In the genomic region with DNA sequence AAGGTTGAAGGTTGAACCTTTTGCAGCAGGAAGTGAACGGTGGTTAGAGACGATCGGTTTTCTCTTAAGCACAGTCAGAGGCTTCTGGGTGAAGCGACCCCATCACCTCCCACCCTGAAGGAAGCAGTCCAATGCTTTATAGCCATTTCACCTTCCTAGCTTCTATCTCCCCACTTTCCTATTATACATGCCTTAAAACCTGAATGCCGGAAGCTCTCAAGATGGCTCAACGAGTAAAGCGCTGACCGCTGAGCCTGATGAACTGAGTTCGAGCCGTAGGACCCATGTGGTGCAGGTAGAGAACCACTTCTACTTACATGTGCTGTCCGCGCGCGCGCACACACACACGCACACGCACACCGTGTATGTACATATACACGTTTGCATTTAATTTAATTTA, we compare ENCODE assay signal across 8 mouse cellular contexts. TPM values are rescaled to one million over a fixed set of nuclear protein-coding genes. Genes with fewer than 3 reads are reported as not detected.
DNase-seq lines count a peak whose midpoint lies in the region; ATAC-seq lines count a peak whose summit lies in the region.

No protein-coding gene starts in this region.

- no peak for DNase-seq in kidney, postnatal 10 days
- DNase-seq in embryo, embryonic 10.5 days (ENCODE audit: low spot score) = peak; percentile 50
- DNase-seq in neural tube, embryonic 11.5 days (ENCODE audit: low spot score) = peak; percentile 17
- DNase-seq in gastrocnemius, postnatal 14 days = no peak
- no peak for DNase-seq in left cerebral cortex, postnatal 10 days (ENCODE audit: extremely low spot score in 1 of 2, low spot score in 2 of 2)
- DNase-seq in frontal cortex, postnatal 36 days (ENCODE audit: low spot score in 2 of 2) = no peak

- H3K9me3 ChIP-seq in kidney, embryonic 14.5 days (ENCODE audit: control insufficient read depth, low read length) = no peaks in the 10 kb centered on the region
- no peaks in the 10 kb centered on the region for H3K9me3 ChIP-seq in intestine, embryonic 15.5 days
- no peaks in the 10 kb centered on the region for H3K9me3 ChIP-seq in neural tube, embryonic 11.5 days (ENCODE audit: control insufficient read depth, low read length)

- no peak for ATAC-seq in kidney, embryonic 14.5 days (ENCODE audit: low FRiP score, low TSS enrichment)
- no peak for ATAC-seq in intestine, embryonic 15.5 days
- no peak for ATAC-seq in neural tube, embryonic 11.5 days (ENCODE audit: insufficient read depth, low FRiP score, low TSS enrichment)

- intact Hi-C loops in gastrocnemius, postnatal 14 days (cut with DNase I; ENCODE audit: low total_unique reads) = no loop called here
- intact Hi-C loops in left cerebral cortex, postnatal 10 days (cut with DNase I) = no loop called here

- 35% methylated on average over 19 of the region's 19 CpGs for WGBS in kidney, embryonic 14.5 days
- 31% methylated on average over 19 of the region's 19 CpGs for WGBS in intestine, embryonic 15.5 days
- WGBS in neural tube, embryonic 11.5 days = 33% methylated on average over 19 of the region's 19 CpGs

- H3K36me3 ChIP-seq in kidney, embryonic 14.5 days (ENCODE audit: control insufficient read depth, insufficient read depth, low read length) = no peaks in the 10 kb centered on the region
- H3K36me3 ChIP-seq in intestine, embryonic 15.5 days = no peaks in the 10 kb centered on the region
- H3K36me3 ChIP-seq in neural tube, embryonic 11.5 days (ENCODE audit: control insufficient read depth, insufficient read depth, low read length) = no peaks in the 10 kb centered on the region

- H3K9ac ChIP-seq in kidney, embryonic 14.5 days (ENCODE audit: low read depth, low read length) = no peak overlapping the region
- no peak overlapping the region for H3K9ac ChIP-seq in intestine, embryonic 15.5 days
- no peak overlapping the region for H3K9ac ChIP-seq in neural tube, embryonic 11.5 days (ENCODE audit: low read length)

- H3K4me1 ChIP-seq in kidney, embryonic 14.5 days (ENCODE audit: control insufficient read depth, insufficient read depth, low read length) = no peaks in the 10 kb centered on the region
- H3K4me1 ChIP-seq in intestine, embryonic 15.5 days (replicated peaks) = no peaks in the 10 kb centered on the region
- H3K4me1 ChIP-seq in neural tube, embryonic 11.5 days (ENCODE audit: control insufficient read depth, insufficient read depth, low read length) = 0 out of 2 replicates have a peak, but pooled peaks cover 2% of the 10 kb centered on the region

- no peaks in the 10 kb centered on the region for H3K27me3 ChIP-seq in kidney, embryonic 14.5 days (ENCODE audit: control insufficient read depth, insufficient read depth, low read length)
- no peaks in the 10 kb centered on the region for H3K27me3 ChIP-seq in intestine, embryonic 15.5 days (replicated peaks)
- 0 out of 2 replicates have a peak, but pooled peaks cover 3% of the 10 kb centered on the region for H3K27me3 ChIP-seq in neural tube, embryonic 11.5 days (ENCODE audit: control insufficient read depth, insufficient read depth, low read length)

- H3K27ac ChIP-seq in kidney, embryonic 14.5 days (ENCODE audit: low read depth, low read length) = no peak overlapping the region
- H3K27ac ChIP-seq in intestine, embryonic 15.5 days = no peak overlapping the region
- no peak overlapping the region for H3K27ac ChIP-seq in neural tube, embryonic 11.5 days (ENCODE audit: low read depth, low read length)

- peak overlapping the region; percentile 7; the same call in 1 of the 2 replicates for H3K4me3 ChIP-seq in kidney, embryonic 14.5 days (ENCODE audit: low read length)
- peak overlapping the region; percentile 15; the same call in 1 of the 2 replicates for H3K4me3 ChIP-seq in intestine, embryonic 15.5 days (replicated peaks)
- H3K4me3 ChIP-seq in neural tube, embryonic 11.5 days (ENCODE audit: low read depth, low read length) = no peak overlapping the region; the same call in 1 of the 2 replicates

- H3K4me2 ChIP-seq in kidney, embryonic 14.5 days (replicated peaks; ENCODE audit: low read depth, low read length) = peak overlapping the region; percentile 23
- peak overlapping the region; percentile 34 for H3K4me2 ChIP-seq in intestine, embryonic 15.5 days (replicated peaks)
- 0 out of 2 replicates have a peak overlapping the region, but pooled peaks have one; percentile 3 for H3K4me2 ChIP-seq in neural tube, embryonic 11.5 days (ENCODE audit: low read depth)

RNA-seq across cellular contexts. Expression of gene Foxn2, which starts 35.4 kb away (rescaled TPM):
- polyA plus RNA-seq in kidney, embryonic 14.5 days (2014; fragmentation: Nextera tagmentation; extraction: Ambion mirVana) = 12.2 and 12.6 TPM in 2 replicates
- 16.2 and 16.4 TPM in 2 replicates for polyA plus RNA-seq in intestine, embryonic 15.5 days (2015; fragmentation: Nextera tagmentation; extraction: Ambion mirVana)
- polyA plus RNA-seq in neural tube, embryonic 11.5 days (2014; fragmentation: Nextera tagmentation; extraction: Ambion mirVana) = 8.1 and 8.3 TPM in 2 replicates
- total RNA-seq in gastrocnemius, postnatal 14 days (2021) = 10 to 100 TPM; 11.7 to 12.9 TPM
- 10 to 100 TPM in 1 of 2 experiments, 1 to 10 TPM in 1; 9.0 to 11.0 TPM for total RNA-seq in left cerebral cortex, postnatal 10 days (2021)

Comparison
In these comparisons a context has a peak if more than half of its experiments do, and no peak if none do; other contexts are left out.
1. DNase-seq: peak in embryo, embryonic 10.5 days (single experiment) and neural tube, embryonic 11.5 days (single experiment); none in kidney, postnatal 10 days (single experiment), gastrocnemius, postnatal 14 days (single experiment), left cerebral cortex, postnatal 10 days (0 of 2) and frontal cortex, postnatal 36 days (0 of 2).
2. Peak in every context shown above with its lines, with median percentiles within 50 percentile points of each other: H3K4me2 ChIP-seq.